Mouse (Mus musculus) heart, postnatal 36 days (tissue): ENCODE measurements around the gene Kir3dl2. TPM values are rescaled to one million over a fixed set of nuclear protein-coding genes. Genes with fewer than 3 reads are reported as not detected.
"Not testable (repeated sequence)": the region's sequence is repeated elsewhere in the genome, so short reads cannot be mapped to it uniquely, and the experiment has no call there.

Source experiments
- DNase-seq, 2 experiments: peaks; one replicate each; pipeline ENCODE4 v3.0.0; 2021 to 2022
- intact Hi-C: fragments of 180-260 bp; cut with DNase I; formaldehyde crosslinking; loops from one replicate; pipeline ENCODE4 v1.15.1; 2025
- total RNA-seq, 2 experiments: library from RNA; stranded (reverse); gene quantifications; 2 replicates each; pipeline ENCODE4 v1.2.3; 2021

Kir3dl2 gene
- total RNA-seq: not detected

DNA sequence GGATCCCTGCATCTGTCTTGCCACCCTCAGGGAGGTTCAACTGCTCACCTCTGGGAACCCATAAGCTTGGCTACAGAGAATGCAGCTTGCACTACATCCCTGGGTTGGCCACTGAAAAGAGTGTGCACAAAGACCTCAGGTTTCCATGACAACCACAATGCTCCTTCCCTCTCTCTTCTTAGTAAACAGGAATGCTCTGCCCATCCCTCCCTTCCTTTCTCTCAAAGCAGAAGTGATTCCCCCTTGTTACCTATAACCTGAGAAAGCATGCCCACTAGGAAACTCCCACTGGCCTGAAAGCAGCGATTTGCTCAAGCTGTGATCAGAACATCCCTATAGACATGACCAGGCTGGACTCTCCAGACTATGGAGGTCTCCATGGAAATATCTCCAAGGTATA is at the start of gene Kir3dl2:
TSS of gene Kir3dl2 (minus strand) at position 101 of the 400 bp plus-strand sequence.
- intact Hi-C loops: not testable (repeated sequence)

DNA sequence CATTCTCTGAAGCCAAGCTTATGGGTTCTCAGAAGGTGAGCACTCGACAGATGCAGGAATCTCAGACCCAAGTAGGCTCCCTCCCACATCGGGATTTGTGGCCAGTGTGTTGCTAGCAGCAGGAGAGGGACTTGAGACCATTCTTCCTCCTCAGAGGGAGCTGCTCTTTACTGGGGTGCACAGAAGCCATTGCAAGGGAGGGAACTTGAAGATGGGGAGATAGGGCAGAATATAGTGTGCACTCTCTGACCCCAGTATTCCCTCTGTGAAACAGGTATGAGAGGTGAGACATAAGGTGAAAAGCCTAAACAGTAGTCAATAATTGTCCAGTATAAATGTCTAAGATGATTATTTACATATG is 47.0 kb upstream of the Kir3dl2 start:
- intact Hi-C loops: no loop called here
- DNase-seq: no peak

More for the DNA sequence above, at the start of gene Kir3dl2:
- DNase-seq: not testable (repeated sequence)

- intact Hi-C loops: no loop called here
- DNase-seq: no peak
These were observed 46.5 kb upstream of the Kir3dl2 start, which contains the start of gene Tceal3 for GRCm38 (mm10) chrX:136590199-136590896. TSS of gene Tceal3 (plus strand) at chrX:136590842.

- intact Hi-C loops: no loop called here
- no peak for DNase-seq
These were observed 40.8 kb upstream of the Kir3dl2 start for GRCm38 (mm10) chrX:136584617-136585016.

GRCm38 (mm10) chrX:136569094-136569493 is 25.2 kb upstream of the Kir3dl2 start:
- intact Hi-C loops: not testable (repeated sequence)

GRCm38 (mm10) chrX:136517699-136518098 is 26.2 kb downstream of the Kir3dl2 start, which contains the start of gene Kir3dl1:
TSS of gene Kir3dl1 (plus strand) at chrX:136517999.
- DNase-seq, intact Hi-C loops: not testable (repeated sequence)

More at GRCm38 (mm10) chrX:136569094-136569493, 25.2 kb upstream of the Kir3dl2 start:
- DNase-seq: not testable (repeated sequence)

Other genes with a start within 250 kb of the Kir3dl2 start
- not detected for gene Kir3dl1, start 26.1 kb downstream of the Kir3dl2 start, total RNA-seq
- gene Tceal3, start 46.8 kb upstream of the Kir3dl2 start, total RNA-seq: 1 to 10 TPM in 1 of 2 experiments, under 1 TPM in 1; 0.65 to 1.2 TPM
- 1 to 10 TPM; 3.8 to 5.0 TPM for gene Tceal1, start 163.9 kb upstream of the Kir3dl2 start, total RNA-seq
- 10 to 100 TPM; 89.8 to 91.8 TPM for gene Morf4l2, start 199.6 kb upstream of the Kir3dl2 start, total RNA-seq
- not detected for gene Glra4, start 236.1 kb upstream of the Kir3dl2 start, total RNA-seq